Mouse (Mus musculus): ENCODE measurements around the gene Lrp2. TPM values are rescaled to one million over a fixed set of nuclear protein-coding genes. Genes with fewer than 3 reads are reported as not detected.
A peak's percentile ranks its signal among the peaks of the same experiment; 100 is the strongest.

Lrp2 gene
- total RNA-seq, 1 experiment from 2014 or later = not detected

GRCm38 (mm10) chr2:69395597-69396248, 190.1 kb downstream of the Lrp2 start:
- ATAC-seq (replicated peaks in 1 of 2; ENCODE audit: insufficient read depth in 1 of 2, low FRiP score in 2 of 2, low TSS enrichment in 1 of 2, low read depth in 1 of 2, poor library complexity in 2 of 2, severe bottlenecking in 2 of 2) = no peak

DNA sequence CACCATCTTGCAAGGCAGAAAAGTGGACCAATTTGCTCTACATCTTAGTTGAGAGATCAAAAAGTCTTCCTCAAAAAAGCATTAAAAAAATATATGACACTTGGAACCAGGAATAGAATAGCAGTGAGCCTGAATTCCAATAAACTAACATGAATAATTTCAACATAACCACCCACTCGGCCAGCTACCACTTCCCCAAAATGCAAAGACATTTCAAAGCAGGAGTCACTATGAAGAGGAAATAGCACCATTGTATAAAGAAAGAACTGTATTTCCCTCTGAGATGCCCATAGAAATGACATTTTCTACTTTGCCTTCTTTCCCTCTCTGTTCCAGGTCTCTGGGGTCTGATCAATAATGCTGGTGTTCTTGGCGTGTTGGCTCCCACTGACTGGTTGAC, 191.9 kb downstream of the Lrp2 start:
- peak; percentile 74 to 80; a peak in 3 of 4 replicates for ATAC-seq (replicated peaks in 1 of 2; ENCODE audit: insufficient read depth in 1 of 2, low FRiP score in 2 of 2, low TSS enrichment in 1 of 2, low read depth in 1 of 2, poor library complexity in 2 of 2, severe bottlenecking in 2 of 2)

DNA sequence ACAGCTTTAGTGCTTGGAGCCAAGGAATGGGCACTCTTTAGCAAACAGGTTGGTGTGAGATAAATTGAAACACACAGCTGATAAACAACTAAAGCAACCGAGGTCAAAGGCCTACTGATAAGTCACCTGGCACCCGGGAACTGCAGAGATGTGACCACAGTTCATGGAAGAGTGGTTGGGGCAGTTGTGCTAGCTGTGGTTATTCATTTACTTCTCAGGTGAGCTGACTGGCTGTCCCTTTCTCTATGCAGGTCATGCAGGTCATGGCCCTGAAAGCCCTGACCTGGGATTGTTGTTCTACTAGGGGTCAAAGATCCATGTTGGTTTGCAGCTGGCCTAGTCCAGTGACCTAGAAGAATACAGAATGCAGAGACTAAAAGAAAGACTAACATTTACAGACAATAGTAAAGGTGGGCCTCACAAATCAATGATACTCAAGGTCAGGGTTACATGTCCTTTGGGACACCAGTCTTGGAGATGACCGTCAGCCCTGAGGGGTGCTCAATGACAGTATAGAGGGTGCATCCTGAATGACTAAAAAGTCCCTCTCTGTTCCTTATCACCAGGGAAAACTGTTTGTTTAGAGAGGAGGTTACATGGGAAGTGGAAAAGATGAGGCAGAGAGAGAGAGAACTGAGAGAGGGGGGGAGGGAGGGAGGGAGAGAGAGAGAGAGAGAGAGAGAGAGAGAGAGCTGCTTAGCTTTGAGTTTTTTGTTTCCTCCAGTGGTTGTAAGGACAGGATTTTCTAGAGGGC, 199.6 kb downstream of the Lrp2 start:
- no peak for ATAC-seq (replicated peaks in 1 of 2; ENCODE audit: insufficient read depth in 1 of 2, low FRiP score in 2 of 2, low TSS enrichment in 1 of 2, low read depth in 1 of 2, poor library complexity in 2 of 2, severe bottlenecking in 2 of 2)

DNA sequence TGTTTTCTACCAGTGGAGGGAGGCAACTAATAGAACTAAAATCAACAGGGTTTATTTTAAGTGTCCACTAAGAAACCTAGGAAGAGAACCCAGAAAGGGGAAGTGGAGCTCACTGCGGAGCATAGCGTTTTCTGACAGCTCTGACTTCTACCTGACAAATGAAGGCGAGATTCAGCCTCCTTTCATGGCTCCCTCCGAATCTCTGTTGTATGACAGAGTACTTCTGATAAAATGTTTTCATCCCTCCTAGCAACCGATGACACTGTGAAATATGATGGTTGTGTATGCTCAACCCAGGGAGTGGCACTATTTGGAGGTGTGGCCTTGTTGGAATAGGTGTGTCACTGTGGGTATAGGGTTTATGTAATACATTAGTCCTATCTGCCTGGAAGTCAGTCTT, 203.0 kb downstream of the Lrp2 start:
- ATAC-seq (replicated peaks in 1 of 2; ENCODE audit: insufficient read depth in 1 of 2, low FRiP score in 2 of 2, low TSS enrichment in 1 of 2, low read depth in 1 of 2, poor library complexity in 2 of 2, severe bottlenecking in 2 of 2) = peak; percentile 40 to 55; a peak in 3 of 4 replicates

DNA sequence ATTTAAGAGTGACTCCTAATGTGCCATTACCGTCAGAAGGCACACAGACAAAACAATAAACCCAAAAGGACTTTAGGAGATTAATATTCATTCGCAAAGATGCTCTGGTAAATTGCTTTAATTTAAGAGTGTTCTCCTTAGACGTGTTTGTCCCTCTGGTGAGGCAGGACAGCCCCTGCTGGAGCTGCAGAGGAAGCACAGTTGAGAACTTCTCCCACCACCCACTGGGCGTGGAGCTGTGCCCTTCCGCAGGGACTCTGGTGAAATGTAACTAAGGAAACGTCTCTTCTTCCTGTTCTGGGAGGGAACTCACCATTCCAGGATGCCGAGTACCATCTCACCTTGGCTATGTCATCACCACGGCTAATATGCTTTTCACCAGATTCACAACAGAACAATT, 204.1 kb downstream of the Lrp2 start:
- ATAC-seq (replicated peaks in 1 of 2; ENCODE audit: insufficient read depth in 1 of 2, low FRiP score in 2 of 2, low TSS enrichment in 1 of 2, low read depth in 1 of 2, poor library complexity in 2 of 2, severe bottlenecking in 2 of 2) = peak; percentile 63 to 69

GRCm38 (mm10) chr2:69380281-69380680, 205.6 kb downstream of the Lrp2 start, which contains the start of gene Dhrs9:
Gene Dhrs9 (plus strand): TSS chr2:69380445.
- peak; percentile 95 to 97 for ATAC-seq (replicated peaks in 1 of 2; ENCODE audit: insufficient read depth in 1 of 2, low FRiP score in 2 of 2, low TSS enrichment in 1 of 2, low read depth in 1 of 2, poor library complexity in 2 of 2, severe bottlenecking in 2 of 2)

DNA sequence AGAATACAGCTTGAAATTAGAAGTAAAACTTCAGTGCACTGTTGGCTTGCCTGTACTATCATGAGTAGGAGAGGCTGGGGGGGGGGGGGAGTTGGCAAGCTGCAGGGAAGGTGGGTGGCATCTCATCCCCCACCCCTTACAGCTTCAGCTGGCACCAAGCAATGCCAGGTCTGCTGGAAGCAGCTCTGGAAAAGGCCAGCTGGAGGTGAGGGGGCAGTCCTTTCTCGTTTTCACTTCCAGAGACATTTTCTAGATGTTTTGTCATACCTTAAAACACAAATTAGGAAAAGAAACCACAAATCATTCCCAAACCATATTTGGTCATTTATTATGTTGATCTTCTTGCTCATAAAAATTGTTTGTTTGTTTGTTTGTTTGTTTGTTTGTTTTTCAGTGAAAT, 206.1 kb downstream of the Lrp2 start:
- no peak for ATAC-seq (replicated peaks in 1 of 2; ENCODE audit: insufficient read depth in 1 of 2, low FRiP score in 2 of 2, low TSS enrichment in 1 of 2, low read depth in 1 of 2, poor library complexity in 2 of 2, severe bottlenecking in 2 of 2)

DNA sequence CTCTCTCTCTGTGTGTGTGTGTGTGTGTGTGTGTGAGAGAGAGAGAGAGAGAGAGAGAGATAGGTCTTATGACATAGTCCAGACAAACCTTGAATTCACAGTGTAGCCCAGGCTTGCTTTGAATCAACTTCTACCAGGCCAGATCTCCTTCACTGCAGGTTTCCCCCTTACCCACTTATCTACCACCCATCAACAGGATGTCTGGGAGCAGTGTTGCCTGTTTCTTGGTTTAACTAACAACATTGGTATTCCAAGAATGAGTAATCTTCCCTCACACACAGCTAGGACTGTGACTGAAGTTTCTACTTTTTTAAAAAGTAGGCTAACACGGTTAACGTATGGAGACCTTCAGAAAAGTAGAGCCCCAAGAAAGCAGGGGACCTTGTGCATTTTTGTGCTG, 209.1 kb downstream of the Lrp2 start:
- ATAC-seq (replicated peaks in 1 of 2; ENCODE audit: insufficient read depth in 1 of 2, low FRiP score in 2 of 2, low TSS enrichment in 1 of 2, low read depth in 1 of 2, poor library complexity in 2 of 2, severe bottlenecking in 2 of 2) = no peak

Other genes with a start within 250 kb of the Lrp2 start
- not detected in 2 replicates for gene Abcb11, start 243.4 kb downstream of the Lrp2 start, total RNA-seq (2017)
- 1.4 and 2.3 TPM in 2 replicates for gene Dhrs9, start 205.6 kb downstream of the Lrp2 start, total RNA-seq (2017)
- gene Bbs5, start 61.1 kb upstream of the Lrp2 start, total RNA-seq (2017) = 6.3 TPM in 2 replicates
- not detected in 2 replicates for gene Klhl41, start 84.1 kb upstream of the Lrp2 start, total RNA-seq (2017)
- 16.5 and 18.6 TPM in 2 replicates for gene Fastkd1, start 127.5 kb upstream of the Lrp2 start, total RNA-seq (2017)
- gene Ppig, start 136.5 kb upstream of the Lrp2 start, total RNA-seq (2017) = 86.2 and 112 TPM in 2 replicates
- 4.5 and 8.9 TPM in 2 replicates for gene Ccdc173, start 203.5 kb upstream of the Lrp2 start, total RNA-seq (2017)
- gene Phospho2, start 203.6 kb upstream of the Lrp2 start, total RNA-seq (2017) = 30.1 and 35.8 TPM in 2 replicates
- 23.3 and 36.3 TPM in 2 replicates for gene Klhl23, start 235.9 kb upstream of the Lrp2 start, total RNA-seq (2017)